Mouse (Mus musculus): ENCODE measurements around the gene Ugp2. TPM values are rescaled to one million over a fixed set of nuclear protein-coding genes. Genes with fewer than 3 reads are reported as not detected.

Ugp2 gene
- total RNA-seq, 1 experiment from 2014 or later = 118 TPM

Other genes with a start within 250 kb of the Ugp2 start
- 93.6 to 161 TPM (median 107 TPM) in 3 replicates for gene Vps54, start 131.9 kb downstream of the Ugp2 start, total RNA-seq (2017)
- gene Wdpcp, start 201.0 kb upstream of the Ugp2 start, total RNA-seq (2017) = 0.43 to 5.7 TPM (median 3.8 TPM) in 3 replicates
- gene Mdh1, start 201.2 kb upstream of the Ugp2 start, total RNA-seq (2017) = 119 to 174 TPM (median 121 TPM) in 3 replicates

Data from monocyte, adult 5-6 weeks (primary cell).